Mouse (Mus musculus) central nervous system, embryonic 11.5 days (tissue): ENCODE data around the gene Sept6. TPM values are rescaled to one million over a fixed set of nuclear protein-coding genes. Genes with fewer than 3 reads are reported as not detected.

Source experiments
- polyA plus RNA-seq: library from polyadenylated mRNA; depleted of rRNA; stranded (reverse); fragments of >200 nt; gene quantifications from 2 replicates; pipeline ENCODE4 v1.2.3, GENCODE M21; 2012; rRNA removed

The Sept6 gene
- 52.2 and 52.7 TPM in 2 replicates for polyA plus RNA-seq

GRCm38 (mm10) chrX:36991694-36992093 is at the start of gene Sept6:
Gene Sept6, minus strand, starts transcription at chrX:36991794.

DNA sequence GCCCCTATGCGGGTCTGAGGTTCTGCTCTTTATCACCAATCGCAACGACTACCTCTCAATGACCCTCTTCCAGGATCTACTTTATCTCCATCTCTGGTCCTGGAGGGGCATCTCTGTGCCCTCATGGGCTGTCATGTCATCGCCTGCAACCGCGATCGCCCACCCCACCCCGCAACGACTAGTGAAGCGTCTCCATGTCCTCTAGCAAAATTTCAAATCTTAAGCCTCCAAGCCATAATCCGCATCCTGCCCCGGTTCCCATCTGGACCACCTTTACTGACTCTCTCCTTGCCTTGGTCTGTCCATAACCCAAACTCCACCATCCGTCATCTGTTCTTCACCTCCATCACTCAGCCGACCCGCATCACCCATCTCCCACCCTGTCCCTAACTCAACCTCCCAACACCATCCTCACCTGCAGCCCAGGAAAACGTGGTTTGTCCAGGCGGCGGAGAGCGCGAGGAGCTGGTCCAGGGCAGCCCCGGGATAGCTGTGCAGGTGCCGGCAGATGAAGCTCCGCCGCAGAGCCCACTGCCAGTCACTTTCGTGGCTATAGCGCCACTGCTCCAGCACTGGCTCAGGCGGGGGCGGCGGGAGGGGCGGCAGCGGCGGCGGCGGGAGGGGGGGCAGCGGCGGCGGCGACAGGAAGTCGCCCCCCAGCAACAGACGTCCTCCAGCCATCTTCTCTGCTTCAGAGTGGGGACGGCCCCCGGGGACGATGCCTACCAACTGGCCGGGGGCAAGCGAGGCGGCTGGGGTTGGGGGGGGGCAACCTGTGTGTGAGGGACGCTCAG is 89.1 kb downstream of the Sept6 start, which contains the start of gene Nkrf:
Nkrf (minus strand) TSS at position 579 of the 794 bp plus-strand sequence.

DNA sequence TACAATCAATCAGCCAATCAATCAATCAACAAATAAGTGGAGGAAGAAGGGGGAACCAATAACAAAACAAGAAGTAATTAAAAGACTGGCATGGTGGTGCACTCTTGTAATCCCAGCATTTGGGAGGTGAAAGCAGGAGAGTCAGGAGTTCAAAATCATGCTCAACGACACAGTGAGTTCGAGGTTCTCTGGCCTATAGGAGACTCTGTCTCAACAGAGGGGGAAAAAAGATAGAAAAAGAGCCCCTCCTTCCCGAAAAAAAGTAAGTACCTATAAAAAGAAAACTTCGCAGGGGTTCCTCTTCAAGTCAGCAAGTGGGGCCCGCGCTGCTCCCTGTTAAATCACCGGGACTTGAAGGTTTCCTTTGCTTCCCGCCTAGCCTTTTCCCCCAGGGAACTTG is 117.8 kb downstream of the Sept6 start, which contains the start of the genes Ube2a and C330007P06Rik:
Ube2a (plus strand) TSS at position 136 of the 400 bp plus-strand sequence.
C330007P06Rik (minus strand) TSS at position 347 of the 400 bp plus-strand sequence.

Other genes starting within 250 kb of the Sept6 start
- 0.93 and 1.1 TPM in 2 replicates for gene Slc25a43, start 248.1 kb downstream of the Sept6 start, polyA plus RNA-seq
- gene Slc25a5, start 196.1 kb downstream of the Sept6 start, polyA plus RNA-seq = 454 and 581 TPM in 2 replicates
- 19.7 and 44.4 TPM in 2 replicates for gene Ube2a, start 117.9 kb downstream of the Sept6 start, polyA plus RNA-seq
- gene C330007P06Rik, start 117.7 kb downstream of the Sept6 start, polyA plus RNA-seq = 21.0 and 27.3 TPM in 2 replicates
- 8.6 and 9.0 TPM in 2 replicates for gene Nkrf, start 88.9 kb downstream of the Sept6 start, polyA plus RNA-seq
- gene Sowahd, start 57.1 kb upstream of the Sept6 start, polyA plus RNA-seq = 0.06 and 0.12 TPM in 2 replicates
- 463 and 1,092 TPM in 2 replicates for gene Rpl39, start 93.6 kb upstream of the Sept6 start, polyA plus RNA-seq
- 47.1 and 59.8 TPM in 2 replicates for gene Upf3b, start 118.5 kb upstream of the Sept6 start, polyA plus RNA-seq
- 9.1 and 9.8 TPM in 2 replicates for gene Nkap, start 135.0 kb upstream of the Sept6 start, polyA plus RNA-seq
- gene Akap14, start 177.0 kb upstream of the Sept6 start, polyA plus RNA-seq = 0.09 and 0.16 TPM in 2 replicates
- gene Ndufa1, start 199.4 kb upstream of the Sept6 start, polyA plus RNA-seq = 149 and 294 TPM in 2 replicates
- 8.6 and 11.1 TPM in 2 replicates for gene Rnf113a1, start 199.5 kb upstream of the Sept6 start, polyA plus RNA-seq
- gene Gm9, start 219.2 kb upstream of the Sept6 start, polyA plus RNA-seq = not detected in 2 replicates
- gene Rhox1, start 230.5 kb upstream of the Sept6 start, polyA plus RNA-seq = not detected in 2 replicates